Mouse (Mus musculus): ENCODE measurements around the gene Ostf1. TPM values are rescaled to one million over a fixed set of nuclear protein-coding genes. Genes with fewer than 3 reads are reported as not detected.

Ostf1 gene
- polyA plus RNA-seq, 1 experiment from 2014 or later, result 46.1 TPM

GRCm38 (mm10) chr19:18588243-18588642 is 43.4 kb downstream of the Ostf1 start:
- Histone ChIP-seq H3K36me3 (ENCODE audit: control insufficient read depth, insufficient read depth, low read length) (no peaks in the 10 kb centered on the region), H3K9ac (ENCODE audit: low read length) (no peak overlapping the region), H3K9me3 (ENCODE audit: control insufficient read depth, low read length) (no peaks in the 10 kb centered on the region), H3K4me3 (ENCODE audit: low read depth, low read length) (no peak overlapping the region), H3K27me3 (ENCODE audit: control insufficient read depth, insufficient read depth, low read length) (no peaks in the 10 kb centered on the region), H3K27ac (ENCODE audit: low read depth, low read length) (no peak overlapping the region), H3K4me1 (ENCODE audit: control insufficient read depth, insufficient read depth, low read length) (peaks cover 4% of the 10 kb centered on the region; the same call in 1 of the 2 replicates), H3K4me2 (no peak overlapping the region)
- 100% methylated on average over 1 of the region's 1 CpGs for WGBS
- peak; percentile 81 for DNase-seq (ENCODE audit: low spot score, missing footprints)
- no peak for ATAC-seq (ENCODE audit: low FRiP score)

GRCm38 (mm10) chr19:18587118-18587517 is 44.5 kb downstream of the Ostf1 start:
- 88% methylated on average over 9 of the region's 9 CpGs for WGBS
- H3K4me2 ChIP-seq, result no peak overlapping the region
- H3K36me3 ChIP-seq (ENCODE audit: control insufficient read depth, insufficient read depth, low read length), result no peaks in the 10 kb centered on the region
- H3K4me3 ChIP-seq (ENCODE audit: low read depth, low read length), result no peak overlapping the region
- H3K27me3 ChIP-seq (ENCODE audit: control insufficient read depth, insufficient read depth, low read length), result no peaks in the 10 kb centered on the region
- H3K9ac ChIP-seq (ENCODE audit: low read length), result no peak overlapping the region
- ATAC-seq (ENCODE audit: low FRiP score), result no peak
- peaks cover 4% of the 10 kb centered on the region; the same call in 1 of the 2 replicates for H3K4me1 ChIP-seq (ENCODE audit: control insufficient read depth, insufficient read depth, low read length)
- no peak overlapping the region for H3K27ac ChIP-seq (ENCODE audit: low read depth, low read length)
- peak; percentile 80 for DNase-seq (ENCODE audit: low spot score, missing footprints)
- no peaks in the 10 kb centered on the region for H3K9me3 ChIP-seq (ENCODE audit: control insufficient read depth, low read length)

- H3K36me3 ChIP-seq (ENCODE audit: control insufficient read depth, insufficient read depth, low read length), result no peaks in the 10 kb centered on the region
- no peaks in the 10 kb centered on the region for H3K27me3 ChIP-seq (ENCODE audit: control insufficient read depth, insufficient read depth, low read length)
- no peak overlapping the region for H3K27ac ChIP-seq (ENCODE audit: low read depth, low read length)
- H3K4me3 ChIP-seq (ENCODE audit: low read depth, low read length), result no peak overlapping the region
- 92% methylated on average over 7 of the region's 7 CpGs for WGBS
- no peak overlapping the region for H3K4me2 ChIP-seq
- no peak overlapping the region for H3K9ac ChIP-seq (ENCODE audit: low read length)
- no peaks in the 10 kb centered on the region for H3K9me3 ChIP-seq (ENCODE audit: control insufficient read depth, low read length)
- DNase-seq (ENCODE audit: low spot score, missing footprints) (peak; percentile 72), ATAC-seq (ENCODE audit: low FRiP score) (no peak)
- no peaks in the 10 kb centered on the region for H3K4me1 ChIP-seq (ENCODE audit: control insufficient read depth, insufficient read depth, low read length)
These were observed 47.0 kb downstream of the Ostf1 start for GRCm38 (mm10) chr19:18584621-18585020.

- Histone ChIP-seq H3K4me1 (ENCODE audit: control insufficient read depth, insufficient read depth, low read length) (no peaks in the 10 kb centered on the region), H3K9me3 (ENCODE audit: control insufficient read depth, low read length) (no peaks in the 10 kb centered on the region), H3K4me3 (ENCODE audit: low read depth, low read length) (no peak overlapping the region), H3K27me3 (ENCODE audit: control insufficient read depth, insufficient read depth, low read length) (no peaks in the 10 kb centered on the region), H3K9ac (ENCODE audit: low read length) (no peak overlapping the region), H3K27ac (ENCODE audit: low read depth, low read length) (no peak overlapping the region), H3K36me3 (ENCODE audit: control insufficient read depth, insufficient read depth, low read length) (no peaks in the 10 kb centered on the region), H3K4me2 (no peak overlapping the region)
- 89% methylated on average over 4 of the region's 4 CpGs for WGBS
- no peak for ATAC-seq (ENCODE audit: low FRiP score)
- peak; percentile 57 for DNase-seq (ENCODE audit: low spot score, missing footprints)
These were observed 47.9 kb downstream of the Ostf1 start for GRCm38 (mm10) chr19:18583706-18584105.

GRCm38 (mm10) chr19:18582887-18583286 is 48.7 kb downstream of the Ostf1 start:
- H3K36me3 ChIP-seq (ENCODE audit: control insufficient read depth, insufficient read depth, low read length), result no peaks in the 10 kb centered on the region
- DNase-seq (ENCODE audit: low spot score, missing footprints), result no peak
- no peaks in the 10 kb centered on the region for H3K9me3 ChIP-seq (ENCODE audit: control insufficient read depth, low read length)
- ATAC-seq (ENCODE audit: low FRiP score), result no peak
- no peaks in the 10 kb centered on the region for H3K4me1 ChIP-seq (ENCODE audit: control insufficient read depth, insufficient read depth, low read length)
- no peak overlapping the region for H3K9ac ChIP-seq (ENCODE audit: low read length)
- 91% methylated on average over 6 of the region's 6 CpGs for WGBS
- no peak overlapping the region for H3K4me3 ChIP-seq (ENCODE audit: low read depth, low read length)
- H3K4me2 ChIP-seq, result no peak overlapping the region
- H3K27ac ChIP-seq (ENCODE audit: low read depth, low read length), result no peak overlapping the region
- H3K27me3 ChIP-seq (ENCODE audit: control insufficient read depth, insufficient read depth, low read length), result no peaks in the 10 kb centered on the region

GRCm38 (mm10) chr19:18582226-18582625 is 49.4 kb downstream of the Ostf1 start:
- H3K9me3 ChIP-seq (ENCODE audit: control insufficient read depth, low read length), result no peaks in the 10 kb centered on the region
- H3K36me3 ChIP-seq (ENCODE audit: control insufficient read depth, insufficient read depth, low read length), result no peaks in the 10 kb centered on the region
- H3K4me1 ChIP-seq (ENCODE audit: control insufficient read depth, insufficient read depth, low read length), result no peaks in the 10 kb centered on the region
- DNase-seq (ENCODE audit: low spot score, missing footprints) (no peak), ATAC-seq (ENCODE audit: low FRiP score) (no peak)
- no peak overlapping the region for H3K27ac ChIP-seq (ENCODE audit: low read depth, low read length)
- H3K9ac ChIP-seq (ENCODE audit: low read length), result no peak overlapping the region
- no peak overlapping the region for H3K4me2 ChIP-seq
- WGBS, result 93% methylated on average over 9 of the region's 9 CpGs
- H3K4me3 ChIP-seq (ENCODE audit: low read depth, low read length), result no peak overlapping the region
- H3K27me3 ChIP-seq (ENCODE audit: control insufficient read depth, insufficient read depth, low read length), result no peaks in the 10 kb centered on the region

DNA sequence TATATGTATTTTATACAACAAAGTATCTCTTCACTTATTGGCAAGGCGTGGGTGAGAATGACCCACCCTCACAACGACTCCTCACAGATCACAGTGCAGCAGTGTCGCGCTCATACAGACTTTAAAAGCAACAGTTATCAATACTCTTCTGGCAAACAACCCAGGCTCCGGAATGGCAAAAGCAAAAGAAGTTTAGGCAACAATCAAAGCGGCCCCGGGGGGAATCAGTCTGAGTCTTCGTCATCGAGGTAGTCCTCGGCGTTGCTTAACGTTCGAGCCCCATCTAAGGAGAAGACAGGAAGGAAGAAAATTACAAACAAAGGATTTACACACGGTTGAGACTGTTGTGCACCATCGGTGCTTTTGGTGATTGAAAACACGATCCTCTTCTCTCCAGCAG is 50.6 kb downstream of the Ostf1 start:
- no peak overlapping the region for H3K27ac ChIP-seq (ENCODE audit: low read depth, low read length)
- no peak for ATAC-seq (ENCODE audit: low FRiP score)
- H3K27me3 ChIP-seq (ENCODE audit: control insufficient read depth, insufficient read depth, low read length), result no peaks in the 10 kb centered on the region
- H3K4me1 ChIP-seq (ENCODE audit: control insufficient read depth, insufficient read depth, low read length), result no peaks in the 10 kb centered on the region
- H3K4me2 ChIP-seq, result no peak overlapping the region
- no peaks in the 10 kb centered on the region for H3K9me3 ChIP-seq (ENCODE audit: control insufficient read depth, low read length)
- WGBS, result 91% methylated on average over 16 of the region's 16 CpGs
- no peak overlapping the region for H3K4me3 ChIP-seq (ENCODE audit: low read depth, low read length)
- no peak overlapping the region for H3K9ac ChIP-seq (ENCODE audit: low read length)
- no peaks in the 10 kb centered on the region for H3K36me3 ChIP-seq (ENCODE audit: control insufficient read depth, insufficient read depth, low read length)
- DNase-seq (ENCODE audit: low spot score, missing footprints), result no peak

- Histone ChIP-seq H3K36me3 (ENCODE audit: control insufficient read depth, insufficient read depth, low read length) (no peaks in the 10 kb centered on the region), H3K9ac (ENCODE audit: low read length) (no peak overlapping the region), H3K4me3 (ENCODE audit: low read depth, low read length) (no peak overlapping the region), H3K9me3 (ENCODE audit: control insufficient read depth, low read length) (no peaks in the 10 kb centered on the region), H3K27me3 (ENCODE audit: control insufficient read depth, insufficient read depth, low read length) (no peaks in the 10 kb centered on the region), H3K27ac (ENCODE audit: low read depth, low read length) (no peak overlapping the region), H3K4me2 (no peak overlapping the region), H3K4me1 (ENCODE audit: control insufficient read depth, insufficient read depth, low read length) (no peaks in the 10 kb centered on the region)
- DNase-seq (ENCODE audit: low spot score, missing footprints) (no peak), ATAC-seq (ENCODE audit: low FRiP score) (no peak)
- 97% methylated on average over 1 of the region's 1 CpGs for WGBS
These were observed 52.6 kb downstream of the Ostf1 start for GRCm38 (mm10) chr19:18579012-18579358.

- DNase-seq (ENCODE audit: low spot score, missing footprints) (peak; percentile 51), ATAC-seq (ENCODE audit: low FRiP score) (no peak)
- H3K9me3 ChIP-seq (ENCODE audit: control insufficient read depth, low read length), result no peaks in the 10 kb centered on the region
- no peaks in the 10 kb centered on the region for H3K27me3 ChIP-seq (ENCODE audit: control insufficient read depth, insufficient read depth, low read length)
- no peaks in the 10 kb centered on the region; the same call in 1 of the 2 replicates for H3K4me1 ChIP-seq (ENCODE audit: control insufficient read depth, insufficient read depth, low read length)
- WGBS, result 68% methylated on average over 17 of the region's 17 CpGs
- H3K9ac ChIP-seq (ENCODE audit: low read length), result no peak overlapping the region
- H3K4me3 ChIP-seq (ENCODE audit: low read depth, low read length), result no peak overlapping the region
- no peak overlapping the region for H3K4me2 ChIP-seq
- H3K27ac ChIP-seq (ENCODE audit: low read depth, low read length), result no peak overlapping the region
- no peaks in the 10 kb centered on the region for H3K36me3 ChIP-seq (ENCODE audit: control insufficient read depth, insufficient read depth, low read length)
These were observed 53.2 kb downstream of the Ostf1 start for GRCm38 (mm10) chr19:18578216-18579011.
